Mouse (Mus musculus) testis, adult 2 months (tissue): ENCODE measurements around the gene Trim72.

Experiments used
- CTCF ChIP-seq: fragments of 200-500 bp; IDR thresholded peaks from 2 replicates; pipeline ENCODE4 v1.5.1; 2012; ENCODE audit warnings: low read depth, mild to moderate bottlenecking, inconsistent platforms, low read length, moderate library complexity; ENCODE audit not compliant: control insufficient read depth, insufficient read depth, insufficient replicate concordance
- POLR2A ChIP-seq: fragments of 200-500 bp; IDR thresholded peaks from 2 replicates; pipeline ENCODE4 v1.6.1; 2012; ENCODE audit warnings: low read depth, mild to moderate bottlenecking, inconsistent platforms, low read length, moderate library complexity; ENCODE audit not compliant: control insufficient read depth

DNA sequence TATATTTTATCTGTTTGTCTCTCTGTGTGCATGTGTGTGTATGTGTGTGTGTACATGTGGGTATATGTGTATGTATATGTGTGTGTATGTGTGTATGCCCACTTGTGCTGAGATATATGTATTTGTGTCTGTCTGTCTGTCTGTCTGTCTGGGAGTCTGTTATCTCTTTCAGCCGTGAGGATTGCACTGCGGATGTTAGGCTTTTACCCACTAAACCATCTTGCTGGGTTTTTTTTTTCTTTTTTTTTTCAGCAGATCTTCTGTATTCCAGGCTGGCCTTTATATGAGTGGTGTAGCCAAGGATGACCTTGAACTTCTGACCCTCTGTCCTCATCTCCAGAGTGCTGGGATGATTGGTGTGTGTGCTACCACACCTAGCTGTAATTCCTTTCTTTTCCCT is 45.5 kb downstream of the Trim72 start:
- no peak for TF ChIP-seq CTCF
- no peak for TF ChIP-seq POLR2A
